Mouse (Mus musculus): ENCODE measurements around the gene Gucd1.

DNA sequence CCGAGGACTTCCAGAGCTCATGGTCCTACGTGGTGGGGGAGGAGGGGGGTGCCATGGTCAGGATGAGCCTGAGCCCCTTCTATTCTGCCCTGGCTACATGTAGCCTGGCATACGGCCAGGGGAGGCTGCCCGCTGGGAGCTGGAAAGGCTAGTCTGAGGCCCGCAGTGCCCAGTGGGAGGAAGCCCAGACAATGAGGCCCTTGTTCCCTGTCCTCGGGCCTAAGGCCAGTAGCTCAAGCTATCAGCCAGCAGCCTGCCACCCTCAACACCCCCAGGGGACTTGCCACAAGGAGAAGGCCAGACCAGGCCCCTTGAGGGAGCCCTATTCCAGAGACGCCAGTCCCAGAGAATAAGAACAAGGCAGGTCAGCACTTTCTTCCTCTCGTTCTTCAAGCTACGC, 38.3 kb upstream of the Gucd1 start:
- TF ChIP-seq CTCF (IDR thresholded peaks at IDR 0.05; ENCODE audit: borderline replicate concordance, control insufficient read depth, extremely low read depth, insufficient read depth, low read length, poor library complexity) (no peak), POLR2A (IDR thresholded peaks at IDR 0.05; ENCODE audit: control insufficient read depth, extremely low read depth, insufficient read depth, low read length, poor library complexity) (no peak)
